11 mouse cellular contexts compared by ENCODE assay signal in the genomic region with DNA sequence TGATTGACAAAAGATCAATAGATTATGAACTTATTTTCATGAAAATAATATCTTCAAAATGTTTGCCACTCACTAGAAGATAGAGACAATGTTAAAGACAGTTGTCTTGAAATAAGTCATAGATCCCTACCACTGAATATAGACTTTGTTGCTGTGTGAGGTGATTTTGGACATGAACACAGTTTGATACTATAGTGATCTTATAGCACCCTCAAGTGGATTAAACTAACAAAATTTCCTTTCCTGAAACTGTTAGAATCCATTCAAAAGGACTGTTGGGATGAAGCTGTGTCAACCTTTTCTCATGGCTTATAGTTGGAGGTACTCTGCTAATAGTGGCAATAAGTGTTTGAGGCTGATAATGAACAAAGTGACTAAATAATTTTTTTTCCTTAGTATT. TPM values are rescaled to one million over a fixed set of nuclear protein-coding genes. Genes with fewer than 3 reads are reported as not detected.
DNase-seq lines count a peak whose midpoint lies in the region; ATAC-seq and TF ChIP-seq lines count a peak whose summit lies in the region.
"Had no signal": no experiment of that assay in that cellular context is flagged by ENCODE, and none has a peak within 500 bp of the region (broad histone marks: within the 10 kb centered on the region; RNA-seq: fewer than 3 reads in every experiment).

No protein-coding gene starts in this region.

- H3K9me3 ChIP-seq in liver, postnatal 0 days (ENCODE audit: low read length) = no peaks in the 10 kb centered on the region
- no peaks in the 10 kb centered on the region for H3K9me3 ChIP-seq in liver, embryonic 11.5 days (ENCODE audit: control insufficient read depth, low read length)
- H3K9me3 ChIP-seq in neural tube, embryonic 15.5 days (replicated peaks) = no peaks in the 10 kb centered on the region
- H3K9me3 ChIP-seq: heart, embryonic 15.5 days; kidney, embryonic 15.5 days had no signal

- H3K4me3 ChIP-seq in liver, postnatal 0 days (ENCODE audit: low read depth, low read length) = no peak overlapping the region
- no peak overlapping the region for H3K4me3 ChIP-seq in liver, embryonic 11.5 days (ENCODE audit: low read depth, low read length)
- no peak overlapping the region for H3K4me3 ChIP-seq in neural tube, embryonic 15.5 days (replicated peaks)
- H3K4me3 ChIP-seq: heart, embryonic 15.5 days; kidney, embryonic 15.5 days had no signal

- in situ Hi-C loops in Patski (cut with MboI; ENCODE audit: low pct_unique_long_range_greater_than_20kb) = loop anchor here (10.0 to 25.0 kb wide), 2 partner anchors 736 to 829 kb away; no protein-coding TSS in a partner anchor

- H3K36me3 ChIP-seq in liver, postnatal 0 days (replicated peaks; ENCODE audit: insufficient read depth, low read length) = no peaks in the 10 kb centered on the region
- no peaks in the 10 kb centered on the region for H3K36me3 ChIP-seq in liver, embryonic 11.5 days (ENCODE audit: control insufficient read depth, insufficient read depth, low read length)
- no peaks in the 10 kb centered on the region for H3K36me3 ChIP-seq in neural tube, embryonic 15.5 days
- H3K36me3 ChIP-seq: heart, embryonic 15.5 days; kidney, embryonic 15.5 days had no signal

- TF ChIP-seq CTCF in liver, postnatal 0 days (IDR thresholded peaks at IDR 0.05; ENCODE audit: low read depth) = peak; percentile 30
- peak; percentile 14 for TF ChIP-seq CTCF in Patski (IDR thresholded peaks at IDR 0.05)

- POLR2A ChIA-PET in Patski (lab: Charles Lee) = no interaction called here

- peak; percentile 97 for ATAC-seq in frontal cortex, adult (ENCODE audit: low TSS enrichment)
- ATAC-seq in liver, postnatal 0 days = no peak
- no peak for ATAC-seq in liver, embryonic 11.5 days (replicated peaks; ENCODE audit: low FRiP score)
- ATAC-seq in Patski = no peak
- peak; percentile 55; the same call in 1 of the 2 replicates for ATAC-seq in neural tube, embryonic 15.5 days (ENCODE audit: low FRiP score)

- no peak for DNase-seq in frontal cortex, postnatal 14 days (ENCODE audit: low spot score in 2 of 2)
- DNase-seq in liver, postnatal 0 days = no peak
- DNase-seq in liver, embryonic 11.5 days (ENCODE audit: low spot score) = no peak
- DNase-seq in Patski (ENCODE audit: low read depth, low spot score) = no peak
- no peak for DNase-seq in urinary bladder, adult 2 months (ENCODE audit: low spot score)
- no peak for DNase-seq in lung, adult 18-20 months
- DNase-seq: right cerebral cortex, postnatal 14 days had no signal

- no peaks in the 10 kb centered on the region for H3K4me1 ChIP-seq in liver, postnatal 0 days (ENCODE audit: insufficient read depth)
- H3K4me1 ChIP-seq in liver, embryonic 11.5 days (replicated peaks; ENCODE audit: control insufficient read depth, insufficient read depth, low read length) = no peaks in the 10 kb centered on the region
- no peaks in the 10 kb centered on the region for H3K4me1 ChIP-seq in neural tube, embryonic 15.5 days
- H3K4me1 ChIP-seq: heart, embryonic 15.5 days; kidney, embryonic 15.5 days had no signal

- H3K27me3 ChIP-seq in liver, postnatal 0 days (ENCODE audit: insufficient read depth, low read length) = no peaks in the 10 kb centered on the region
- H3K27me3 ChIP-seq in liver, embryonic 11.5 days (replicated peaks; ENCODE audit: control insufficient read depth, insufficient read depth, low read length) = no peaks in the 10 kb centered on the region
- peaks cover 70% of the 10 kb centered on the region for H3K27me3 ChIP-seq in Patski
- no peaks in the 10 kb centered on the region for H3K27me3 ChIP-seq in neural tube, embryonic 15.5 days (replicated peaks)
- H3K27me3 ChIP-seq: heart, embryonic 15.5 days; kidney, embryonic 15.5 days had no signal

- no peak overlapping the region for H3K27ac ChIP-seq in liver, postnatal 0 days (ENCODE audit: low read depth)
- H3K27ac ChIP-seq in liver, embryonic 11.5 days (ENCODE audit: low read depth, low read length) = no peak overlapping the region
- H3K27ac ChIP-seq in neural tube, embryonic 15.5 days (replicated peaks) = no peak overlapping the region
- H3K27ac ChIP-seq: heart, embryonic 15.5 days; kidney, embryonic 15.5 days had no signal

- TF ChIP-seq EP300 in liver, postnatal 0 days (IDR thresholded peaks at IDR 0.05; ENCODE audit: low read depth) = no peak

- H3K4me2 ChIP-seq in liver, postnatal 0 days (ENCODE audit: low read depth, low read length) = no peak overlapping the region
- H3K4me2 ChIP-seq in liver, embryonic 11.5 days = no peak overlapping the region
- no peak overlapping the region for H3K4me2 ChIP-seq in neural tube, embryonic 15.5 days
- H3K4me2 ChIP-seq: heart, embryonic 15.5 days; kidney, embryonic 15.5 days had no signal

- H3K9ac ChIP-seq in liver, postnatal 0 days (replicated peaks) = no peak overlapping the region
- H3K9ac ChIP-seq in liver, embryonic 11.5 days (ENCODE audit: low read depth, low read length) = no peak overlapping the region
- H3K9ac ChIP-seq in neural tube, embryonic 15.5 days (replicated peaks) = no peak overlapping the region
- H3K9ac ChIP-seq: heart, embryonic 15.5 days; kidney, embryonic 15.5 days had no signal

- CTCF ChIA-PET in Patski (lab: Charles Lee) = no interaction called here

RNA-seq across cellular contexts. Expression of gene Ttc14, which starts 8.7 kb away (rescaled TPM):
- 21.1 and 25.5 TPM in 2 replicates for polyA plus RNA-seq in liver, postnatal 0 days (2015; fragmentation: Nextera tagmentation; extraction: Ambion mirVana)
- polyA plus RNA-seq in liver, embryonic 11.5 days (2014; fragmentation: Nextera tagmentation; extraction: Ambion mirVana) = 47.8 and 48.4 TPM in 2 replicates
- polyA plus RNA-seq in Patski (2021) = 53.9 TPM
- 67.3 and 71.4 TPM in 2 replicates for polyA plus RNA-seq in neural tube, embryonic 15.5 days (2015; fragmentation: Nextera tagmentation; extraction: Ambion mirVana)
- 37.4 and 43.1 TPM in 2 replicates for polyA plus RNA-seq in urinary bladder, adult 2 months (2012; rRNA removed)

RNA-seq across cellular contexts. Expression of gene Ccdc39, which starts 53.1 kb away (rescaled TPM):
- 0.08 and 0.12 TPM in 2 replicates for polyA plus RNA-seq in liver, postnatal 0 days (2015; fragmentation: Nextera tagmentation; extraction: Ambion mirVana)
- polyA plus RNA-seq in liver, embryonic 11.5 days (2014; fragmentation: Nextera tagmentation; extraction: Ambion mirVana) = 1.5 and 2.9 TPM in 2 replicates
- polyA plus RNA-seq in Patski (2021) = 19.1 TPM
- polyA plus RNA-seq in neural tube, embryonic 15.5 days (2015; fragmentation: Nextera tagmentation; extraction: Ambion mirVana) = 13.1 and 13.3 TPM in 2 replicates
- 5.1 and 7.0 TPM in 2 replicates for polyA plus RNA-seq in urinary bladder, adult 2 months (2012; rRNA removed)

Comparison
In these comparisons a context has a peak if more than half of its experiments do, and no peak if none do; other contexts are left out.
1. ATAC-seq: peak in frontal cortex, adult (single experiment) and neural tube, embryonic 15.5 days (single experiment); none in liver, postnatal 0 days (single experiment), liver, embryonic 11.5 days (single experiment) and Patski (single experiment).